Mouse (Mus musculus) ovary, postnatal 10 days (tissue): Measurements from ENCODE around the gene Ccdc85c.

Experiments used
- DNase-seq: peaks from one replicate; pipeline ENCODE4 v3.0.0; 2022; ENCODE audit warnings: low spot score

Ccdc85c gene

GRCm38 (mm10) chr12:108176366-108176765 lies 98.9 kb downstream of the Ccdc85c start:
- no peak for DNase-seq

DNA sequence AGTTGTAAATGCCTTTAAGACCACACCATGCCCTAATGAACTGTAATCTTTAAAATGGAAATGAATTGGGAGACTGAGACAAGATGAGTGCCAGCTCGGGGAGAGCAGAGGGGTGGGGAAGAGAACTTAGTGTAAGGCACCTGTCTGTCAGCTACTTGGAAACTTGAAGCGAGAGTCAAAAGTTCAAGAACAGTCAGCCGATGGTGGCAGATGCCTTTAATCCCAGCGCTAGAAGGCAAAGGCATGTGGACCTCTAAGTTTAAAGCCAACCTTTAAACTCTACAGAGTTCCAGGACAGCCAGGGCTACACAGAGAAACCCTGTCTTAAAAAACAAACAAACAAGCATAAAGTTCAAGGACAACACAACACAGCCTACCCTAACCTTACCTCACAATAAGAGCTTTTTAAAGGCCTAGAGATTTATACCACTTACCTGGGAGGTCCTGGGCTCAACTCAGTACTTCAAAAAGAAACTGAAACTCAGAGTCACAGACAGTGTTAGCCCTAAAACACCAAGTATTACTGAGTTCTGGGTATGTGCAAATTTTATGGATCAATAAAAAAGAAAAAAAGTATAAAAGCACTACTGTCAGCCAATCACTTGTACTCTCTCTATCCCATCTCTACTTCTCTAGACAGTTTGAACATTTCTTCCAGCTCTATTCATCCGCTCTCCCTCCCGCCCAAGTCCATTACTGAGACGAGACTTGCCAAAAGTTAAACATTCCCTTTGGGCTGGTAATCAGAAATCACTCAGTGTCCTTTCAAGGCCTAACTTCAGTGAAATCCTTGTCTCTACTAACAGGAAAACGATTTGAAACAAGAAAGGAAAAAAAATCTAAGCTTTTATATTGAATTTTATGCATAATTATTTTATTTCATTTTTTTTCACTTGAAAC lies 100.4 kb downstream of the Ccdc85c start:
- no peak for DNase-seq

DNA sequence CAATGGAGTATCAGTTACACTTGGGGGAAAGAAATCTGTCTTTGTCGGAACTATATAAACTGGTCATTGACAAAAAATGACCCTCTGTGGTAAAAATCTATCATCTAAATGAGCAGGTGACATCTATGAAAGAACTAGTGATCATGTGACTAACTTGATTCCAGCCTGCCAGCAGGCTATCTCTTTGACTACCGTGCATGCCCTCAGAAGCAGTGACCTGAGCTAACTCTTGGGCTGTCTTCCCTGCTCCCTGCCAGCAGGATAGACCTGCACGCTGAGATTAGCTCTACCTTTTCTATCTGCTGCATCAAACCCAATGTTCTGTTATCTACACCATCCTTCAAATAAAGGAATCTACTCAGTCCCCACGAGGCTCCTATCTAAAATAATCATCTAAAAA lies 102.6 kb downstream of the Ccdc85c start:
- DNase-seq, result no peak

DNA sequence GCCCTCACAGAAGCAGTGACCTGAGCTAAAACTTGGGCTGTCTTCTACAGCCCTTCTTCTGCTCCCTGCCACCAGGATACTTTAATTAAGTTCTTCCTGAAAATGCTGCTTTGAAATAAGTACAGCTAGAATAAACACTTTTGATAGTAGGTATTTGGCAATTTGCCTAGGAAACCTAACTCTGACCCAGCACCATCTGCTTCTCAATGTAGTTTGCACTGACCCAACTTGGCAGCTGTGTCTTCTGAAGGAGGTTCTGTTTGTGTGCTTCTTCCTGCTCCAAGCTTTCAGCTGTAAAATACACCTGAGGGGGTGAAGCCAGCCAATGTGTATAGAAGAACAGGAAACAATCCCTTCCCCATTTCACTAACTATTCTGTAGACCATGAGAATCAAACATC lies 103.9 kb downstream of the Ccdc85c start:
- DNase-seq, result no peak

DNA sequence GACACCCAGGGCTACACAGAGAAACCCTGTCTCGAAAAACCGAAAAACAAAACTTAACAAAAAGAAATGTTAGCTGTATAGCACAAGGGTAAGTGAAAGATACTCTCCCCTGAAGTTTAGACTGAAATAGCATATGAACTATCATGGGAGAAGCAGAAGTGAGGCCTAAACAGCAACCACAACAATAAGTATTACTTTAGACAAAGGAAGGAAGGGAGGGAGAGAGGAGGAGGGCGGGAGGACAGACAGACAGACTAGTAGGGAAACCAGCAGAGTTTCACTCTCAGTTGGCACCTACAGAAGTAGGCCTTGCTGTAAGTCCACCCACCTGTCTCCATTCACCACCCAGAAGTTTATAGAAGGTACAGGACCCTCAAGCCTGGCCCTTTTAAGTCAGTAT lies 104.8 kb downstream of the Ccdc85c start:
- DNase-seq, result no peak

- DNase-seq, result no peak
Measured at GRCm38 (mm10) chr12:108168909-108169308, 106.3 kb downstream of the Ccdc85c start.

DNA sequence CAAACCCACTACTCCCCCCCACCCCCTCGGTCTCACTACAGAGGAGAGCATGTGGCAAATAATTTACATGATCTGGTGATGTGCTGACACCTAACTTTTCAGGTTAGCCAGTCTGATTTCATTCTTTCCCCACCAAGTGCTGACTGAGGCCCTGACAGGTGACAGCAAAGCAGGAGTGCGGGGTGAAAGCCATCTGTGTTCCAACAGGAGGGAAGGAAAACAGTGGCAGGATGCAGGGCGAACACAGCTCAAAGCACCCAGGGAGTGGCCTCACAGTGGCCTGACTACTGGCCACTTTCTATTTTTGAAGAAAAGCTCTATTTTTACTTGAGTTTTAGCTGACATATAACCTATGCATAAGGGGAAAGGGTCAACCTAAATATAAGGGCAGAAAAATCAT lies 111.5 kb downstream of the Ccdc85c start:
- DNase-seq, result no peak

GRCm38 (mm10) chr12:108162036-108162435 lies 113.2 kb downstream of the Ccdc85c start:
- DNase-seq, result no peak

DNA sequence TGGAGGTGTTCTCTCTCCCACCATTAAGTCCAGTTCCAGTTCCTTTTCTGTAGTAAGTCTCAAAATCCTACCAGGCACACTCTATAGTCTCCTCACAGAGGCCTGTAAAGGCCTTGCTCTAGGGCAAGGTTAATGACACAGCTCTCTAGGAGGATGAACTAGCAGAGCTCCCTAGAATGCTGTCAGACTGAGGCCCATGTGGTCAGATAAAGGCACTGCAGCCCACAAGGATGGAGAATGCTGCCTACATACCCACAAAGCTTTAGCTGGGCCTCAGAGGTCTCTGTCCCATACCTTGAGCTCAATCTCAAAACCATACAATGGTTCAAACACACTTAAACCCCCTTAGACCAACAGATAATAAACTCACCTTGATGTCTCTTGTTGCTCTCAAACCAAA lies 115.4 kb downstream of the Ccdc85c start:
- no peak for DNase-seq
